Mouse (Mus musculus): ENCODE results near the gene Lnpep. TPM values are rescaled to one million over a fixed set of nuclear protein-coding genes. Genes with fewer than 3 reads are reported as not detected.

Gene Lnpep
- polyA plus RNA-seq, 1 experiment from 2014 or later: 12.7 TPM

DNA sequence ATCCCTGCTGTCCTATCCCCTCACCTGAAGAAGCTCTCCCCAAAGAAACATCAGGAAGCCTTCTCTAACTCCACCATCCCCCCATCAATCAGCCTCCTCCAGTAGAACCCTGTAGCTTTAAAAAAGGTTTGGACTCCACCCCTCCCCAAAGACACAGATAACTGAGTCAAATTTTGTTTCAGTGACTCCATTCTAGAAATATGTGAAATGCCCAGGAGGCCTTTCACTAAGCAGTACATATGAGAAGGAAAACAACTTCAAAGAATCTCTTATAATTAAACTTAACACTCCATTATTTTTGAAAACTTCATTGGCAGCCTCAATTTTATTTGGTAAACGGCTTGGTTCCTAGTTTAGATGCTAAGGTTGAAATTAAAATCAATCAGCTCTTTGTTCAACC, 6.4 kb downstream of the Lnpep start:
- WGBS: 40% methylated on average over 1 of the region's 1 CpGs
- peak; percentile 78 for ATAC-seq (replicated peaks; ENCODE audit: extremely low read depth, insufficient read depth, low FRiP score)
- peaks cover 27% of the 10 kb centered on the region for H3K4me1 ChIP-seq (ENCODE audit: control insufficient read depth, insufficient read depth, low read length)
- H3K9ac ChIP-seq (ENCODE audit: low read length): peak overlapping the region; percentile 47; the same call in 1 of the 2 replicates
- no peaks in the 10 kb centered on the region for H3K27me3 ChIP-seq (ENCODE audit: control insufficient read depth, insufficient read depth, low read length)
- no peaks in the 10 kb centered on the region for H3K36me3 ChIP-seq (ENCODE audit: control insufficient read depth, insufficient read depth)
- H3K4me3 ChIP-seq (ENCODE audit: low read length): peak overlapping the region; percentile 20; the same call in 1 of the 2 replicates
- peak overlapping the region; percentile 49 for H3K4me2 ChIP-seq (ENCODE audit: low read depth, low read length)
- no peaks in the 10 kb centered on the region for H3K9me3 ChIP-seq (replicated peaks; ENCODE audit: control insufficient read depth, low read length)
- H3K27ac ChIP-seq (ENCODE audit: low read length): peak overlapping the region; percentile 81

DNA sequence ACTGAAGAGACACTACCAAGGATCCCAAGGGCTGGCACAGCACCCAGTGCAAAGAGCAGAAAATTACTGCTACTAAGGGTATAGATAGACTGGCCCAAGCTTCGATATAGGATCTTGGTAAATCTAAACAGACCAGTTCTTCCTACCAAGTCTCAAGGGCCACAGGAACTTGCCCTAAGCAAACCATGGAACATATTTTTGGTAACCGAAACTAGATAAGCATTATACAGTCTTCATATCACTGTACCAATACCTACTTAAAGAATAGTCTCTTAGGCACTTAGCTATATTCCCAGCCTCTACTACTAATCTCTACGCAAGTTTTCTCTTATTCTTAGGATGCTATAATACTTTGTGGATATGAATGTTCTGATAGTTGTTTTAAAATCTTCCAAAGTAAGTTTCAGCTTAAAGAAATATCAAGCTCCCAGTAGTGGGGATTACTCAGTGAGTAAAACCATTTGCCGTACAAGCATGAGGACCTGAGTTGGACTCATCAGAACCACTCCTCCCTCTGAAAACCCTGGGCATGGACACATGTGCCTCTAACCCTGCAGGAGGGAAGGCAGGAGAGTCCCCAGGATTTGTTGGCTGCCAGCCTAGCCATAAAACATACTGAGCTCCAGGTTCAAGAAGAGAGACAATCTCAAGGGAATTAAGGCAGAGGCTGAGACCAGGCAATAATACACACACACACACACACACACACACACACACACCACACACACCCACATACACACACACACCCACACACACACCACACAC, 7.2 kb downstream of the Lnpep start:
- Histone ChIP-seq H3K4me2 (ENCODE audit: low read depth, low read length) (peak overlapping the region; percentile 49), H3K27ac (ENCODE audit: low read length) (peak overlapping the region; percentile 81)

GRCm38 (mm10) chr17:17612336-17612735, 12.5 kb downstream of the Lnpep start:
- no peaks in the 10 kb centered on the region for H3K9me3 ChIP-seq (replicated peaks; ENCODE audit: control insufficient read depth, low read length)
- 80% methylated on average over 2 of the region's 2 CpGs for WGBS
- no peak overlapping the region for H3K4me3 ChIP-seq (ENCODE audit: low read length)
- no peak overlapping the region for H3K4me2 ChIP-seq (ENCODE audit: low read depth, low read length)
- H3K27ac ChIP-seq (ENCODE audit: low read length): no peak overlapping the region
- 0 out of 2 replicates have a peak, but pooled peaks cover 3% of the 10 kb centered on the region for H3K36me3 ChIP-seq (ENCODE audit: control insufficient read depth, insufficient read depth)
- no peaks in the 10 kb centered on the region for H3K27me3 ChIP-seq (ENCODE audit: control insufficient read depth, insufficient read depth, low read length)
- ATAC-seq (replicated peaks; ENCODE audit: extremely low read depth, insufficient read depth, low FRiP score): no peak
- peaks cover 14% of the 10 kb centered on the region for H3K4me1 ChIP-seq (ENCODE audit: control insufficient read depth, insufficient read depth, low read length)
- H3K9ac ChIP-seq (ENCODE audit: low read length): no peak overlapping the region

More for the DNA sequence above, 7.2 kb downstream of the Lnpep start:
- Histone ChIP-seq H3K27me3 (ENCODE audit: control insufficient read depth, insufficient read depth, low read length) (no peaks in the 10 kb centered on the region), H3K4me3 (ENCODE audit: low read length) (no peak overlapping the region), H3K4me1 (ENCODE audit: control insufficient read depth, insufficient read depth, low read length) (peaks cover 27% of the 10 kb centered on the region), H3K36me3 (ENCODE audit: control insufficient read depth, insufficient read depth) (0 out of 2 replicates have a peak, but pooled peaks cover 3% of the 10 kb centered on the region), H3K9me3 (replicated peaks; ENCODE audit: control insufficient read depth, low read length) (no peaks in the 10 kb centered on the region), H3K9ac (ENCODE audit: low read length) (no peak overlapping the region; the same call in none of the 2 replicates)
- peak; percentile 47; the same call in 1 of the 2 replicates for ATAC-seq (replicated peaks; ENCODE audit: extremely low read depth, insufficient read depth, low FRiP score)
- 62% methylated on average over 4 of the region's 4 CpGs for WGBS

DNA sequence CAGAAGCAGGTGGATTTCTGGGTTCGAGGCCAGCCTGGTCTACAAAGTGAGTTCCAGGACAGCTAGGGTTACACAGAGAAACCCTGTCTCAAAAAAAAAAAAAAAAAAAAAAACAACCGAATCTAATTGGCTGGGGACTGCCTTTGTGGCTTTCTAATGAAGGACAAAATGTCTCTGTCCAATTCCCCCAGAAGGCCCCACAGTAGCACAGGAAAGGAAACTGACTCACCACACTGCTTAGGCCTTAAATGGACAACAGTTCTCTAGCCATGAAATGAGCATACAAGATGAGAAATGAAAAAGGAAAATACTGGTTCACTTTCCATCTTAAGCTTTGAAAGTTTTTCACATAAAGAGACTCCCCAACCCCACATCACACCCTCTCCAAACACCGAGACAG, 15.3 kb downstream of the Lnpep start:
- no peak for ATAC-seq (replicated peaks; ENCODE audit: extremely low read depth, insufficient read depth, low FRiP score)
- H3K4me3 ChIP-seq (ENCODE audit: low read length): no peak overlapping the region
- WGBS: 57% methylated on average over 3 of the region's 3 CpGs
- H3K9me3 ChIP-seq (replicated peaks; ENCODE audit: control insufficient read depth, low read length): no peaks in the 10 kb centered on the region
- H3K27ac ChIP-seq (ENCODE audit: low read length): peak overlapping the region; percentile 24
- 0 out of 2 replicates have a peak, but pooled peaks cover 3% of the 10 kb centered on the region for H3K36me3 ChIP-seq (ENCODE audit: control insufficient read depth, insufficient read depth)
- no peaks in the 10 kb centered on the region for H3K27me3 ChIP-seq (ENCODE audit: control insufficient read depth, insufficient read depth, low read length)
- H3K4me2 ChIP-seq (ENCODE audit: low read depth, low read length): no peak overlapping the region
- no peak overlapping the region for H3K9ac ChIP-seq (ENCODE audit: low read length)
- H3K4me1 ChIP-seq (ENCODE audit: control insufficient read depth, insufficient read depth, low read length): peaks cover 14% of the 10 kb centered on the region

DNA sequence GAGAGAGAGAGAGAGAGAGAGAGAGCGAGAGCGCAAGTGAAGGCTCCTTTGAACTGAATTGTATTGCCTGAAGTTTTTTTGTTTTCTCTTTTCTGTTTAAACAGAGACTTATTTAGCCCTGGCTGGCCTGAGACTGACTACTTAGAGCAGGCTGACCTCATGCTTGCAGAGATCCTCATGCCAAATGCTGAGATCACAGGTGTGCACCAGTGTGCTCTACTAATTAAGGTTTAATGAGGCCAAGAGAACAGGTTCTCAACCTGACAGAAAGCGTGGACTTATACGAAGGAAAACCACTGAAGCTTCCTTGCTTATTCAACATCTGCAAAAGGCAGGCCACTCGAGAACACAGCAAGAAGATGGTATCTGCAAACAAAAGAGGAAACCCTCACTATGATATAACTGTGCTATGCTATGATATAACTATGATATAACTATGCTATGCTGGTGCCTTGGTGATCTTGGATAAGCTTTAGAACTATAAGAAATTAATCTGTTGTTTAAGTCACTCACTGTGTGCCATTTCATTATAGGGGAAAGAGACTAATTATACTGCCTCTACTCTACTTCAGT, 16.3 kb downstream of the Lnpep start:
- WGBS: 68% methylated on average over 5 of the region's 5 CpGs

DNA sequence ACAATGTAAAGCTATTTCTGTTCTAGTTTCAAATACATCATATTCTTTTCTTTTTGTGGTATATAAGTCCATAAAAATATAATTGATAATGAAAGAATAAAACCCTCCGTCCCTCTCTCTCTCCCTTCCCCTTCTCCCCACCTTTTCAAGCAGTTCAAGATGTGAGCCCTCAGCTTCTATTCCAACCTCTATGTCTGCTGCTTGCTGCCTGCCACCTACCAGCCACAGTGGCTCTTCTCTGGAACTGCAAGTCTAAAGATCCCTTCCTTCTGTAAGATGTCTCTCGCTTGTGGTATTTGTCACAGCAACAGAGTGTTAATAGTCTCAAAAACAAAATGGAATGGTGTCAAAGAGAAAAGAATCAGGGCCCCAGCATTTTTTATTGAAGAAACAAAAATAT, 20.3 kb downstream of the Lnpep start:
- Histone ChIP-seq H3K36me3 (ENCODE audit: control insufficient read depth, insufficient read depth) (no peaks in the 10 kb centered on the region), H3K9me3 (replicated peaks; ENCODE audit: control insufficient read depth, low read length) (no peaks in the 10 kb centered on the region), H3K27me3 (ENCODE audit: control insufficient read depth, insufficient read depth, low read length) (no peaks in the 10 kb centered on the region), H3K9ac (ENCODE audit: low read length) (no peak overlapping the region), H3K27ac (ENCODE audit: low read length) (no peak overlapping the region), H3K4me2 (ENCODE audit: low read depth, low read length) (no peak overlapping the region), H3K4me1 (ENCODE audit: control insufficient read depth, insufficient read depth, low read length) (peaks cover 42% of the 10 kb centered on the region), H3K4me3 (ENCODE audit: low read length) (no peak overlapping the region)
- WGBS: 80% methylated on average over 2 of the region's 2 CpGs
- no peak for ATAC-seq (replicated peaks; ENCODE audit: extremely low read depth, insufficient read depth, low FRiP score)

More for the DNA sequence above, 16.3 kb downstream of the Lnpep start:
- H3K4me3 ChIP-seq (ENCODE audit: low read length): no peak overlapping the region
- H3K4me1 ChIP-seq (ENCODE audit: control insufficient read depth, insufficient read depth, low read length): peaks cover 19% of the 10 kb centered on the region
- H3K27ac ChIP-seq (ENCODE audit: low read length): no peak overlapping the region
- H3K9me3 ChIP-seq (replicated peaks; ENCODE audit: control insufficient read depth, low read length): no peaks in the 10 kb centered on the region
- no peaks in the 10 kb centered on the region for H3K27me3 ChIP-seq (ENCODE audit: control insufficient read depth, insufficient read depth, low read length)
- ATAC-seq (replicated peaks; ENCODE audit: extremely low read depth, insufficient read depth, low FRiP score): no peak
- H3K4me2 ChIP-seq (ENCODE audit: low read depth, low read length): no peak overlapping the region
- 0 out of 2 replicates have a peak, but pooled peaks cover 3% of the 10 kb centered on the region for H3K36me3 ChIP-seq (ENCODE audit: control insufficient read depth, insufficient read depth)
- H3K9ac ChIP-seq (ENCODE audit: low read length): no peak overlapping the region

- H3K4me3 ChIP-seq (ENCODE audit: low read length): no peak overlapping the region
- no peak overlapping the region for H3K4me2 ChIP-seq (ENCODE audit: low read depth, low read length)
- WGBS: 87% methylated on average over 3 of the region's 3 CpGs
- ATAC-seq (replicated peaks; ENCODE audit: extremely low read depth, insufficient read depth, low FRiP score): no peak
- no peaks in the 10 kb centered on the region for H3K36me3 ChIP-seq (ENCODE audit: control insufficient read depth, insufficient read depth)
- H3K27ac ChIP-seq (ENCODE audit: low read length): no peak overlapping the region; the same call in 1 of the 2 replicates
- H3K4me1 ChIP-seq (ENCODE audit: control insufficient read depth, insufficient read depth, low read length): peaks cover 40% of the 10 kb centered on the region
- no peaks in the 10 kb centered on the region for H3K9me3 ChIP-seq (replicated peaks; ENCODE audit: control insufficient read depth, low read length)
- H3K9ac ChIP-seq (ENCODE audit: low read length): no peak overlapping the region
- H3K27me3 ChIP-seq (ENCODE audit: control insufficient read depth, insufficient read depth, low read length): no peaks in the 10 kb centered on the region
These were observed 21.2 kb downstream of the Lnpep start for GRCm38 (mm10) chr17:17603609-17604008.

DNA sequence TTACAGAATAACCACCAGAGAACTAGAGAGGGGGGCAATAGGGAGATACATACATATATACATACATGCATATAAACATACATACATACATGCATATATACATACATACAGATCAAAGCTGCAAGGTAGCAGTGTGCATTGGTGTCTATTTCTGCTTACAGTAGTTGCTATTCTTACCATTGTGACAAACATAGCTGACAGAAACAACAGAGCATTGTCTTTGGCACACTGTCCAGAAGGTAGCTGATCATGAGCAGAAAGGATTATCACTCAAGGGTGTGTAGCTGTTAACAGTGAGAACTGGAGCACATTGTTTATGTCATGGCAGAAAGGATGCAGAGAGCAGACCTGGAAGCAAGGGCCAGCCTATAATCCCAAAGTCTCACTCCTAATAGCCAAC, 22.1 kb downstream of the Lnpep start:
- Histone ChIP-seq H3K4me3 (ENCODE audit: low read length) (no peak overlapping the region), H3K36me3 (ENCODE audit: control insufficient read depth, insufficient read depth) (no peaks in the 10 kb centered on the region), H3K9me3 (replicated peaks; ENCODE audit: control insufficient read depth, low read length) (no peaks in the 10 kb centered on the region), H3K9ac (ENCODE audit: low read length) (no peak overlapping the region), H3K27ac (ENCODE audit: low read length) (peak overlapping the region; percentile 79), H3K4me2 (ENCODE audit: low read depth, low read length) (peak overlapping the region; percentile 23), H3K4me1 (ENCODE audit: control insufficient read depth, insufficient read depth, low read length) (peaks cover 40% of the 10 kb centered on the region), H3K27me3 (ENCODE audit: control insufficient read depth, insufficient read depth, low read length) (no peaks in the 10 kb centered on the region)
- peak; percentile 74 for ATAC-seq (replicated peaks; ENCODE audit: extremely low read depth, insufficient read depth, low FRiP score)

GRCm38 (mm10) chr17:17602330-17602729, 22.5 kb downstream of the Lnpep start:
- peak overlapping the region; percentile 23 for H3K4me2 ChIP-seq (ENCODE audit: low read depth, low read length)
- no peaks in the 10 kb centered on the region for H3K9me3 ChIP-seq (replicated peaks; ENCODE audit: control insufficient read depth, low read length)
- no peak overlapping the region for H3K4me3 ChIP-seq (ENCODE audit: low read length)
- peak overlapping the region; percentile 79 for H3K27ac ChIP-seq (ENCODE audit: low read length)
- WGBS: 26% methylated on average over 4 of the region's 4 CpGs
- H3K4me1 ChIP-seq (ENCODE audit: control insufficient read depth, insufficient read depth, low read length): peaks cover 36% of the 10 kb centered on the region
- no peaks in the 10 kb centered on the region for H3K36me3 ChIP-seq (ENCODE audit: control insufficient read depth, insufficient read depth)
- no peaks in the 10 kb centered on the region for H3K27me3 ChIP-seq (ENCODE audit: control insufficient read depth, insufficient read depth, low read length)
- H3K9ac ChIP-seq (ENCODE audit: low read length): no peak overlapping the region
- ATAC-seq (replicated peaks; ENCODE audit: extremely low read depth, insufficient read depth, low FRiP score): 0 out of 2 replicates have a peak, but pooled peaks have one; percentile 19

Measured in heart, embryonic 16.5 days (tissue).